Mouse (Mus musculus) regulatory T cell (primary cell): ENCODE measurements at regions not wholly inside any gene's neighbourhood (a gene's known extent, or its start where the extent isn't known, plus 50 kb on each side); places are given as distances from the start of the nearest gene placed in this dataset.

Experiments used
- in situ Hi-C: fragments of 300-600 bp; cut with MboI, MseI; formaldehyde crosslinking; loops from one replicate; pipeline ENCODE4 v1.15.1; 2025; ENCODE audit warnings: high pct_unique_total_duplicates

DNA sequence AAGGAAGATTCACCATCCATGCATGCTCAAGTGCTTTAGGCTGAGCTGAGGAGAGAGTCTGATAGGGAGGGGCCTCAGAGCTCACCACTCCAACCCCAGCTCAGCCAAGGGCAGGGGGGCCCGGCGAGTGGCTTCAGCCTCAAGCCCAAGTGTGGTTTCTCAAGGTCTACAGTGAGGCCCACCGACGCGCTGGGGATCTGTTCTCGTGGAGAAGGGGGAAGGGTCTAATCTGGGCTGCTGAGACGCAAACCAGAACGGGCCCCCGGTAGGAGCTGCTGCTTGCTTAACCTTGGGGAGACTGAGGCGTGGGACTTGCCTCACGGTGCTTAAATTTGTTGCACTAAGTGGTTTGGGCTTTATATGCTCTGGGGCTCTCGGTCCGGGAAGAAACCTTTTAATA is 70.9 kb downstream of the Asb1 start:
- in situ Hi-C loops = no loop called here

DNA sequence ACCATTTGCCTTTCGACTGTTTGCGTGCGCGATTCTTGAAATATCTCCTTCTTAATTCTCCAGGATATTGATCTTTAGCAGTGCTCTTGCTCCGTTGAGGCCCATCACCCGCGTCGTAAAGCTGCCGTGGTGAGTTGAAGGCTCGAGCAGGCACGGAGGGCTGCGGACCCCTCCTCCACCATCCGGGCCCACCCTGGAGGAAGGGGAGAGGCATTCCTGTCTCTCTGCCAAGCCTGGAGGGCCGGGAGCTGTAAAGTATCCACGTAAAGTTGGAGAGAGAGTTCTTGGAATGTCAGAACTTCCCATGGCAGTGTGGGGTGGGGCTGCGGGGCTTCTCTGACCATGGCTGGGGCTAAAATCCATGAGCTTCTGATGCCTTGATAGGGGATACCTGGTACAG is 71.3 kb downstream of the Asb1 start:
- in situ Hi-C loops = no loop called here

DNA sequence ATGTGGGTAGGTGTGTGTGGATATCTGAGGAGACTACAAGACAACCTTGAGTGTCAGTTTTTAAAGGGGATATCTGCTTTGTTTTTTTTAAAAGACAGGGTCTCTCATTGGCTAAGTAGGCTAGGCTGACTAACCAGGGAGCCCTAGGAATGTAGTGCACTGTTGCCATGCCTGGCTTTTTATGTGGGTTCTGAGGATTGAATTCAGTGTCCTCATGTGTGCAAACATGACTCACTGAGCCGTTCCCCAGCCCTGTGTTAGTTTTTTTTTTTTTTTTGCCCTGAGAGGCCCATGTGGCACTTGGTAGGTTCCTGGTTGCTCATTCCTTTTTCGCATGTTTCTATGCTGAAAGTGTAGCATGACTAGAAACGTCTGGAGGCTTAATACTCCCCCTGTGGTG is 72.6 kb downstream of the Asb1 start:
- in situ Hi-C loops = no loop called here

DNA sequence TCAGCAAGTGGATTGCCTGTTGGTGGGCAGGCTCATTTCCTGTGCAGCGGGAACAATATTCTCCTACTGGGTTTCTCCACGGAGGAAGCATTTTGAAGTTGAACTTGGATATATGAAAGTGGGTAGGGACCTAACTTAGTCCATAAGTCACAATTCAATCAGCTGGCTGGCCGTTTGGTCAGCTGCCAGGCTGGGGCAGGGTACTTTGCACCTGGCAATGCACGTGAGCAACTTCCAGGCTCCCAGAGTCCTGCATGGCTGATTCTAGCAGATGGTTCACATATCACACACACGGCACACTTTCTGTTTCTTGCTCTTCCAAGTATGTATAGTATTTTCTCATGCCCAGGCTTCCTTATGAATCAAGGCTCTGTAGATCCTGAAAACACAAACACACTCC is 75.1 kb downstream of the Asb1 start:
- in situ Hi-C loops = no loop called here

DNA sequence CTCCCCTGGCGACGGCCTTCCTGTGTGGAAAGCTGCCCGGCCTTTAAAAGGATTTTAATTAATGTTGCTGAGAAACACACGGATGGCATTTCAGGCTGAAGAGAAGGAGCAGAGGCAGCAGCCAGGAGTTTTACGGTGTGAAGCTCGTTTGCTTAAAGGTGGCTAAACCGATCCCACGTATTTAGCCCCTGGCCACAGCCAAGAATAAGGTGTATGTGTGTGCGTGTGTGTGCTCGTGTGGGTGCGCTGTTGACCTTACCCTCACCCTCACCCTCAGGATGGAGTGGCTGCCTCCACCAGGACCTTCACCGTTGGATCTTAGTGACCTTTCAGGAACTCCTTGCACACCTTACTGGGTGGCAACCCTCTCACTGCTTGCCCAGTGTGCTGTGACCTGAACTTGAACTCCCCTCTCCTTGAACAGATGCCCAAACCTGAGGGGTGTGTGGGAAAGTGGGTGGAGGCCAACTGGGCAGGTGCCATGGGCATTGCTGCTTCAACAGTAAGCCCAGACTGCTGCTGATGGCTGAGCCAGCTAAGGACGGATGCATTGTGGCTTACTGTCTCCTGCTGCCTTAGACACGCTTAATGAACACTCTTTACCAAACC is 78.3 kb downstream of the Asb1 start:
- in situ Hi-C loops = no loop called here

DNA sequence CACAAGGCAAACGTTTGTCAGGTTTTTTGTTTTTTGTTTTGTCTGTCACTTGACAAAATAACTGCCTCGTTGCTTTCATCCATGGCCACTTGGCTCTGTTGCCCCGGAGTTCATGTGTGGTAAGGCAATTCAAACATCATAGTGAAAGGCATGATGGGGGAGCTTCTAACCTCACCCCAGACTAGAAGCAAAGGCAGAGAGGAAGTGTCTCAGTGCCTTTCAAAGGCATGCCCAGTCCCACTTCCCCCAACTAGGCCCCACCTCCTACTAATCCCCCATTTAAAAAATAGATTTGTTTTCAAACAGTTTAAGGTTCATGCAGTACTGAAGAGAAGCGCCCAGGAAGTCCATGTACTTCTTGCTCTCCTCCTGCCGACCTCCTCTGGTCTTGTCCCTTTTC is 80.8 kb downstream of the Asb1 start:
- in situ Hi-C loops = no loop called here

DNA sequence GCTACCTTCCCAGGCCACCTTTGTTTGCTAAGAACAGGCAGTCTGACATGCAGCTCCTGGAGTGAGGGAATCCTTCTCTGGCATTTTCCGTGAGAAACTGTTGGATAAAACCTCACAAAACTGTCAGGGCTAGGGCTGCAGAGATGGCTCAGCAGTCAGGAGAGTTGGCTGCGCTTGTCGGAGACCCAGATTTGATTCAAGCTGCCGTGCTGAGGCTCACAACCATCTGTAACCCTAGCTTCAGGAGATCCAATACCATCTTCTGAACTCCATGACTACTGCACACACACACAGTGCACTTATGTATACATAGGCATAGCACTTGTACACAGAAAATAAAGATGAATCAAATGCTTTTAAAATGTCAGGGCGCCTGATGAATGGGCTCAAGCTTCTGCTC is 82.5 kb downstream of the Asb1 start:
- in situ Hi-C loops = no loop called here

DNA sequence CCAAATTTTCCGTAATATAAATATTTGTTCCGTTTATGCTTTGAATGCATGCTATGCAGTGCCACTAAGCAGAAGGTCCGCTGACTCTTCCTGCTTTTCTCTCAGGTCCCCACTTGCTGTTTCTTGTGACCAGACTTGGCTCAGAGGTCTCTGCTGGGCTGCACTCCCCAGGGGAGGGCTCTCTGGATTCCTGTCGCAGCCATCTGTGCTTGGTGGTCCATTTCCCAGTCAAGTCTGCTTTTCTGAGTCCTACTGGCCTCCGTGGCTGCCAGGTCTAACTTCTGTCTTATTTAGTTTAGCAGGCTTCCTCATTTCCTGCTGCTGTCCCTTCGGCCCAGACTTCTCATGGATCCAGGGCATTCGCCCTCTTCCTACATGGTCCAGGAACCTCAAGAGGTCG is 83.7 kb downstream of the Asb1 start:
- in situ Hi-C loops = no loop called here

DNA sequence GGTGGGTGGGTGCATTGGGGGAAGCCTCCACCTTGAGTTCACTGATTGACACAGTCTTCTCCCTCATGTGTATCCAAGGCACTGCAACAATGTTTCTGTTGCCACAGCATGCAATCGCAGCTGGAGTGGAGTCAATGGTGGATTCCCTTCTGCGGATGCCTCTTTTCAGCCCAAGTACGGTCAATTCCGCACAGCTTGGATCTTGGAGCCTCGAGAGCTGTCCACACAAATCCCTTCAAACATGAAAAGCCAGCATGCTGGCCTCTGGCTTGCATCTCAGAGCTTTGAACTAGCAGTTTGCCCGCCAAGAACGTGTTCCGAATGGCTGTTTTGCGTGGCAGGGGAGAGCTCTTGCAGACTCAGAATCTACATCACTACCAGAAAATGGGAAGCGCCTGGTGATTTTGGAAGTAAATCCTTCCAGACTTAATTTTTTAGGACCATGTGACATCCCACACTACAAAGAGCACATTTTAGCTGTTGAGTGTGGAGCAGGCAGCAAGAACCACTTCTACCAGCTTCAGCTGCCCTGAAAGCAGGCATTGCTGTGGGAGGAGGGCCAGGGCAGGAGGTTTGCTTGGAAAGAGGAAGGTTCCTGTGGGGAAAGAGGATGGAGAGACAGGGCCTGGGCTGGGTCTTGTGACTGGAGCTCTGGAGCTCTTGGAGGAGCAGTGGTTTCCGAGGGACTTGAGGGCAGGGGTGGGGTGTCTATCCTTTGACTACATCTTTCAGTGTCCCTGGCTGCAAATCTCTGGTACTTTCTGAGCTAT is 84.4 kb downstream of the Asb1 start:
- in situ Hi-C loops = no loop called here

DNA sequence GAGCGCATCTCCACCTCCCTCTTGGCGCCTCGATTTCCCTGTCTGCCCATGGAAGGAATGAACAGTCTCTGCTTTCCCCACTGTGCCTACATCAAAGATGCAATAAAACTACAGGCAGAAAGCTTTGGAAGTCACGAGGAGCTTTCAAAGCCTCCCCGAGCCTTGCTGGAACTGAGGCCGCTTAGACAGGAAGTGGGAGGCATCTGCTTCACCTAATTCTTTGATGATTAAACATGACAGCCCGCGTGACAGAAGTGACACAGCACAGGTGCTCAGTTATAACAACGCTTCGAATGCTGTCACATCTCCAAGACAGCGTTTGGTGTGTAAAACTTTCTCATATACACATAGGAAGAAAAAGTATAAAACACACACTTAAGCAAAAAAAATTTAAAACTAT is 85.7 kb downstream of the Asb1 start:
- in situ Hi-C loops = no loop called here

DNA sequence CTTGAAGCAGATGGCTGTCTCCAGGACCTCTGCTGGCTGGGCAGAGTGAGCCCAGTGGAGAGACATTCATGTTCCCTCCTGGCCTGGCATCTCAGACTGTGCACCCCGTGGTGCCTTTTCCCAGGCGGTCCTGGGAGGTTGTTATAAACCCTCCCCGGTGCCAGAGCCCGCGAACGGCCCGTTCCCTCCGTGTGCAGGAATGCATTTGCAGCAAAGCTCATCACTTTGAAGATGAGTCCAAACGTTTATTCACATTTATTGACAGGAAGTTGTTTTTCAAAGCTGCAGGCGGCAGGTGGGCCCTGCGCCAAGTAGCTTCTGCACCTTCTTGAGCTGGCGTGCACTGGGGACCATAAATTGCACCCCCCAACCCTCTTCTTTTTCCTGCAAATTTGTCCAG is 89.9 kb downstream of the Asb1 start:
- in situ Hi-C loops = no loop called here

DNA sequence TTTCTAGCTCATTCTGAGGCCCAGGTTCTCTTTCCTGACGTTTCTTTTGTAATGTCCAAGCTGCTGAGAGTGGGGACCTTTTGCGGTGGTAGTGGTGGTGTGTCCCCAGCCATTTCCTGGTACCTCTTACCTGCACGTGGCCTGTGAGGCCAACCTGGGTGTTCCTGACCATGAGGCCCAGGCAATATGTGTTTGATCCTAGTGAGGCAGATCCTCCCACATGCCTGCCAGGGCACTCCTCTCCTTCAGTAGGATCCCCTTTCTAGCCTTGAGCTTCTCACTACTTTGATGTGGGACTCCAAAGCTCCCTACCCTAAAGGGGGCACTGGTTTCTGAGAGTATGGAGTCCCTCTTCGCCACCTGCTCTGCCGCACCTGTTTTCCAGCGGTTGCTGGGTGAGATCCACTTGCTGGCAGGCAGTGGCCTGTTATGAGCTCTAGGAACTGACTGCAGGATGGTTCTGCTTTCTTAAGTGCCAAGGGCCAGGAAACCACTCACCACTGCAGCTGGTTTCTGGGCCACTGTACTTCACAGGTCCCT is 90.6 kb downstream of the Asb1 start:
- in situ Hi-C loops = no loop called here

DNA sequence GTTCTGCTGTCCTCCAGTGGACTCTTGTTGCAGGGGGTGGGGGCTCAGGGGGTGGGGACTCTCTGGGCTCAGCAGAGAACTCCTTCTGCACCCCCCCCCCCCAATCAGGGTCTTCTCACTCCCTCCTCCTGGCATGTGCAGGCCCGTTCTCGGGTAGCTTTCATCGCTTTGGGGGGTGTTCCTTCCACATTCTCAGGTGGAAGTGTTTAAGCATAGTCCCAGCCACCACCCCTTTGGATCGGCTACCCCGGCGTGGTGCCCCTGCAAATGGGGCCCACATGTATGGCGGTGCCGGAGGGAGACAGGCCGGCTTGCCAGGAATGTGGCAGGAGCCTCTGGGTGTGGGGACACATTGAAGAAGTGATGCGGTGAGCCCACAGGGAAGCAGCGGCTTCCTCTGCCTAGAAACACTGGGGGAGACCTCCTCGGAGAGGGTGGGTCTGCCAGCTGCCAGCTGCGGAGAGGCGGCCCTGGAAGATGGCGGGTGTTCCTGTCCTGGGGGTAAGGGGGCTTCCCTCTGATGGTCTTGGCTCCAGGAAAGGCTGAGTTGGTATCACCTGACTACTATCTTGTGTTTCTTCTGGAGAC is 92.7 kb downstream of the Asb1 start:
- in situ Hi-C loops = no loop called here

DNA sequence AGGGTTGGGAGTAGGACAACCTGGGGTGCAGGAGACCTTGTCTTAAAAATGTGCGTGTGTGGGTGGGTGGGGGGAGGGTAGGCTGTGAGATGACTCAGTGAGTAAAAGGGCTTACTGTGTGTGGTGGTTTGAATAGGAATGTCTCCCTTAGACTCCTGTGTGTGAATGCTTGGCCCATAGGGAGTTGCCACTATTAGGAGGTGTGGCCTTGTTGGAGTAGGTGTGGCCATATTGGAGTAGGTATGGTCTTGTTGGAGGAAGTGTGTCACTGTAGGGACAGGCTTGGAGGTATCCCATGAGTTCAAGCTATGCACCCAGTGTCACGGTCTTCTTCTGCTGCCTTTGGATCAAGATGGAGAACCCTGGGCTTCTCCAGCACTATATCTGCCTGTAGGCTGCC is 96.2 kb downstream of the Asb1 start:
- in situ Hi-C loops = no loop called here

DNA sequence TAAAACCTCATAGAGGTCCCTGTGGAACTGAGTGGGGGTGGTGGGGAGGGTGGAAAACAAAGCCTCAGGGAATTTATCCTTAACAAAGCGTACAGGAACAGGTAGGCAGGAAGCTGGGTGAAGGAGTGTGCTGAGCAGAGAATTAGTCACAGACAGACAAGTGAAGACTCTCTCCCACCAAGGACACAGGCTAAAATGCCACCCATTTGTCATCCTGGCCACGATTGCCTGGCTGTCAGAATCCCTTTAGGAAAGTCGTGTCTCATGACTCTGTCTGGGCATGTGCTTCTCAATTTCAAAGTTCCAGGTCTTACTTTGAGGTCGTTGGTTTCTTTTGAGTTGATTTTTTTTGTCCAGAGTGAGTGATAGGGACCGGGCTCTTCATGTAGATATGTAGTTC is 100.2 kb downstream of the Asb1 start:
- in situ Hi-C loops = no loop called here

DNA sequence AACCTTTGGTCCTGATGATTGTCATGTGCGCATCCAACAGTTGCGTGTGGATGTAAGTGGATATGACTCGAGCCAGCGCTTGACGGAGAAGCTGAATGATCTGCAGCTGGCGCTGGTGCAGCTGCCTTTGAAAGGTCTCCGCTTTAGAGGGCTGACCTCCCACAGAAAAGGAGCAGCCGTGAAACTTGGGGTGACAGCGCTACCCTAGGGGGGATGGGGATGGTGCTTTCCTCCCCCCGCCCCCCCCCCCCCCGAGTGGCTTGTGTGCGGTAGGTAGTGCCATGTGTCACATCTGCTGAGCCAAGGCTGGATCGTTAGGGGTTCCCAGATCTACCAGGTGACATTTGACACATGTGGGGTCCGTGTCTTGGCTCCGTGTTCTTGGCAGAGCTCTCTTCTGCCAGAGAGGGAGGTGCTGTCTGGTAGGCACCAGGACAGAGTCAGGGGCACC is 118.7 kb downstream of the Asb1 start:
- in situ Hi-C loops = no loop called here

DNA sequence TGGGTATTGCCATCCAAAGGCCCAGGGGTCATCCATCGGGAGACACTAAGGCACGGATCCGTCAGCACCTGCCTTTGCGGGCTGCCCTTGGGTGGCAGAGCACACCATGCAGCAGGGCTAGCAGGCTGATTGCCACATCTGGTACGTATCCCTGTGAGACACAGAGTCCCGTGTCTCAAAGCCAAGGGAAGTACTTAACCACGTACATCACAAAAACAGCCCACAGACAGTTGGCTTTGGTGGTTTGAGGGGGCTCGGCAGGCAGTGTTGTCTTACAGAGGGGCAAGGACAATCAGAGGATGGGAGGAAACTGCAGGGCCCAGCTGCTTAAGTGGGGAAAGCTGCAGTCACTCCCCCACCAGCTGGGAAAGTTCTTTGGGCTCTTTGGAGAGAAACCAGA is 119.1 kb downstream of the Asb1 start:
- in situ Hi-C loops = no loop called here

DNA sequence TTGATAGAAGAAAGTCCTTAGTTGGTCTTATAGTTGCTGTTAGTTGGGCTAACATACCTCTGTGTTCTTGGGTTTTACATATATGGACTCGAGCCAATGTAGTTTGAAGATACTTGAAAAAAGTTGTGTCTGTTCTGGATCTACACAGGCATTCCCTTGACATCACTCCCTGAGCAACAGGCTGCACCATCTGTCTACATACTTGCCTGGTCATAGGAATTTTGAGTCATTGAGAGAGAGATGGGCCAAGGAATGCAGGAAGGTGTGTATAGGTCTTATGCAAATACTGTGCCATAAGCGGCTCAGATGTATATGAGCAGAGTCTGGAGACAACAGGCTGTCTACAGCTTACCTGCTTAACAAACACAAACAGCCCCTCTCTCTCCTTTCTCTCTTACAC is 122.9 kb downstream of the Asb1 start:
- in situ Hi-C loops = no loop called here

DNA sequence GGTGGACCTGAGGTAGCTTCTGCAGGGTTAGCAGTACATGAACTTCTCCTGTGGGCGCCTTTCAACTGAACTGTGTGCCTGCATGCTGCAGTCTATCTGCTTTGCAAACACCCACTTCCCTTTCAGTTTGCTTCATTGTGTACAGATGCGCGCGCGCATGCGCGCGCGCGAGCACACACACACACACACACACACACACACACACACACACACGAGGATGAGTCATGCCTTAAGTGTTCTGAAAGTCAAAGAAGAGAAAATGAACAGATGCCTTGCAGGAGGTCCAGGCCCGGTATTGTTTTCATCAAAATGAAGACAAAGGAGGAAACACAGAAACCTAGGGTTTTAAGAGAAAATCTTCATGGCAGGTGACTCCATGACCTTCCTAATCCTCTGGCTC is 124.3 kb downstream of the Asb1 start:
- in situ Hi-C loops = no loop called here

DNA sequence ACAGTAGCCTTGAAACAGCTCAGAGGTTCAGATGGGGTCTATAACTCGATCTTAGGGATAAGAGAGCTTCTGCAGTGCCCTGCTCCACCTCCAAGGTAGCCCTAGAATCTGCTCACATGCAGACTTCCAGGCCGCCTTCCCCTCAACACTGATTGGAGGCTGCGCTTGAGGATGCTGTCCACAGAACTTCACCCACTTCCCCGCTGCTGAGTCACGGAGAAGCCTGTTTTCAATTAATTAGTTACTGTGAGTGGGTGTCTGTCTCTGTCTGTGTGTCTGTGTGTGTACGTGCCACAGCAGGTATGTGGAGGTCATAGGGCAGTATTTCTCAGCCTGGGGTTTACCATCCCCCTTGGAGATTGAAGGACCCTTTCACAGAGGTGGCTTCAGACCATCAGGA is 128.2 kb downstream of the Asb1 start:
- in situ Hi-C loops = no loop called here

DNA sequence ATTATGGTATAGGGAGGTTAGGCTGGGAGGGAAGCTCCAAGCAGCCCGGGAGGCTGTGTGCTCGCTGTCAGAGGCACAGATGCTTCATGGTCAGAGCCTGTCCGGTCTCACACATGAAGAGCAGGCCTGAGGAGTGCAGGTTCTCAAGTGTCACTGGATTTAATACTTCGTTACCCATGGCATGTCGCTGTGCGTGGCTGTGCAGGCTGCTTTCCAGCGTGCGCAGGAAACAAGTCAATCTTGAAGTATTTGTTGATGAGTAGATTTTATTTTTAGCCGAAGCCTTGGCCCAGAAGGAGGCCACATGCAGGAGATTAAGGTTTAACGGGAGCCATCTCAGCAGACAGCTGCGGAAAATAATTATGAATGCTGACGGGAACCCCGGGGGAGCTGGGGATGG is 130.3 kb upstream of the Twist2 start:
- in situ Hi-C loops = no loop called here

DNA sequence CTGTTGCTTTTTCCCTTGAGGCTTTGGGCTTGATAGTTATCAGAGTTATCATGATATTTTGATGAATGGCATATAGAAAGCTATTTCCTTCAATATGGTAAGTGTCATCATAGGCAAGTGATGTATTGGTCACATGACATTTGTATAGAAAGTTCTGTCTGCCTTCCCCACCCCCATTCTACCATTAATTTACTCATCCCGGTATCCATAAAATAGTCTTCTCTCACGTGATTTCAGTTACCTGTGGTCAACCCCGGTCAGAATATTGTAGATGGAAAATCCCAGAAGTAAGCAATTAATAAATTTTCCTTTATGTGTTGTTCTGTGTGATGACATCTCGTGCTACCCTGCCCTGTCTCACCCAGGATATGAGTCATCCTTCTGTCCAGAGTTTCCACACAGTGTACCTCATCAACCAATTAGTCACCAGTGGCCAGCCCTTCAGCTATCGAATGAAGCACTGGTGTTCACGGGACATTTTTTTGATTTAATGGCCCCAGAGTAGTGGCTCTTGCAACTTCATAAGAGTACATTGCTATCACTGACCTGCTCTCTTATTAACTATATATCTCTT is 127.1 kb upstream of the Twist2 start:
- in situ Hi-C loops = no loop called here

DNA sequence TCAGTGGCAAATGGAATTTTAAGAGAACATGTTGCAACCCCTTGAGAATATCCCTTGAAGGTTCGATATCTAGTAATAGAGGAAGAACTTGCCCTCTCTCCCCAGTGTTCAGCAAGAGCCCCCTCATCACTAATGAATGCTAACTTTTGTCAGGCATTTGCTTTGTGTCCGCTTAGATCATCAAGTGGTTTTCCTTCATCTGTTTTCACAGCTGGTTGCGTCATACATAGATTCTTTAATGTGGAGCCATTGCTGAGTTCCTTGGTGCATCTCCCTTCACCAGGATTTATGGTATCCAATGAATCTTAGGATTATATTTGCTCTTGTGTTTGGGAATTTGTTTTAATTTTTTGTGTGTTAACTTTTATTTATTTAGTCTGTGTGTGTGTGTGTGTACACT is 124.2 kb upstream of the Twist2 start:
- in situ Hi-C loops = no loop called here
